Mouse (Mus musculus) MEL (cell line): Measurements from ENCODE around the gene Bub1b. TPM values are rescaled to one million over a fixed set of nuclear protein-coding genes. Genes with fewer than 3 reads are reported as not detected.

ENCODE experiments used
- DNase-seq: peaks from one replicate; pipeline ENCODE4 v3.0.0; 2011; ENCODE audit warnings: low read depth, low spot score
- H3K27ac ChIP-seq: 2 replicates; pipeline ENCODE4 v1.5.1; 2012; ENCODE audit warnings: low read depth, mild to moderate bottlenecking, control low read depth, low read length, moderate library complexity; ENCODE audit not compliant: control insufficient read depth
- H3K27me3 ChIP-seq, 2 experiments: fragments of 150-350 bp in 1 of 2; sonication (generic) in 1 of 2; 2 replicates each; pipeline ENCODE4 v1.6.1; 2012; ENCODE audit warnings: low read length in 2 of 2, mild to moderate bottlenecking in 2 of 2, improper control_type of control experiment in 1 of 2, moderate library complexity in 1 of 2; ENCODE audit not compliant: insufficient read depth in 2 of 2, control insufficient read depth in 1 of 2
- H3K36me3 ChIP-seq, 2 experiments: 2 replicates each; pipeline ENCODE4 v1.6.1; 2012 to 2014; ENCODE audit warnings: low read length in 2 of 2, improper control_type of control experiment in 1 of 2, inconsistent platforms in 1 of 2, mild to moderate bottlenecking in 1 of 2; ENCODE audit not compliant: insufficient read depth in 2 of 2, control insufficient read depth in 1 of 2
- H3K4me1 ChIP-seq, 2 experiments: fragments of 150-350 bp in 1 of 2; sonication (generic) in 1 of 2; 2 replicates each; pipeline ENCODE4 v1.6.1; 2012; ENCODE audit warnings: low read length in 2 of 2, improper control_type of control experiment in 1 of 2, mild to moderate bottlenecking in 1 of 2; ENCODE audit not compliant: insufficient read depth in 2 of 2, control insufficient read depth in 1 of 2
- H3K4me3 ChIP-seq, 2 experiments: fragments of 150-350 bp in 1 of 2; sonication (generic) in 1 of 2; 2 replicates each; pipeline ENCODE4 v1.5.1; 2012; ENCODE audit warnings: low read depth in 2 of 2, low read length in 2 of 2, mild to moderate bottlenecking in 2 of 2, moderate library complexity in 2 of 2, control low read depth in 1 of 2, improper control_type of control experiment in 1 of 2; ENCODE audit not compliant: control insufficient read depth in 1 of 2, insufficient read depth in 1 of 2
- H3K79me2 ChIP-seq: 2 replicates; pipeline ENCODE4 v1.6.1; 2012; ENCODE audit warnings: mild to moderate bottlenecking, low read length, moderate library complexity; ENCODE audit not compliant: control insufficient read depth, poor library complexity, insufficient read depth
- H3K9ac ChIP-seq: 2 replicates; pipeline ENCODE4 v1.6.1; 2012; ENCODE audit warnings: low read depth, mild to moderate bottlenecking, control low read depth, low read length, moderate library complexity; ENCODE audit not compliant: control insufficient read depth, poor library complexity, severe bottlenecking
- H3K9me3 ChIP-seq: fragments of 150-350 bp; sonication (generic); replicated peaks from 2 replicates; pipeline ENCODE4 v1.6.1; 2012; ENCODE audit warnings: mild to moderate bottlenecking, low read length, improper control_type of control experiment, moderate library complexity; ENCODE audit not compliant: insufficient read depth
- EP300 ChIP-seq, 2 experiments: IDR thresholded peaks; 2 replicates each; pipeline ENCODE4 v1.6.1; 2011; ENCODE audit warnings: improper control_type of control experiment in 2 of 2, low read length in 2 of 2, low read depth in 1 of 2, mild to moderate bottlenecking in 1 of 2
- ETS1 ChIP-seq: IDR thresholded peaks from 2 replicates; pipeline ENCODE4 v1.6.1; 2012; ENCODE audit warnings: low read depth, mild to moderate bottlenecking, inconsistent platforms, low read length, improper control_type of control experiment, moderate library complexity
- KAT2A ChIP-seq: conservative IDR thresholded peaks from 2 replicates; pipeline ENCODE4 v1.6.1; 2012; ENCODE audit warnings: low read depth, low read length, improper control_type of control experiment, inconsistent platforms
- MAFK ChIP-seq: IDR thresholded peaks from 2 replicates; pipeline ENCODE4 v1.6.1; 2011; ENCODE audit warnings: low read depth, mild to moderate bottlenecking, low read length, improper control_type of control experiment, borderline replicate concordance
- MAX ChIP-seq: IDR thresholded peaks from 2 replicates; pipeline ENCODE4 v1.6.1; 2011; ENCODE audit warnings: low read length, improper control_type of control experiment
- MYC ChIP-seq: IDR thresholded peaks from 2 replicates; pipeline ENCODE4 v1.6.1; 2011; ENCODE audit warnings: low read depth, mild to moderate bottlenecking, low read length, improper control_type of control experiment, moderate library complexity
- NELFE ChIP-seq: IDR thresholded peaks from 2 replicates; pipeline ENCODE4 v1.6.1; 2011; ENCODE audit warnings: low read depth, low read length, improper control_type of control experiment
- POLR2A ChIP-seq, 2 experiments: IDR thresholded peaks; 2 replicates each; pipeline ENCODE4 v1.6.1; 2011 to 2012; ENCODE audit warnings: low read length in 2 of 2, mild to moderate bottlenecking in 2 of 2, control low read depth in 1 of 2, improper control_type of control experiment in 1 of 2, low read depth in 1 of 2, moderate library complexity in 1 of 2; ENCODE audit not compliant: control insufficient read depth in 1 of 2, insufficient read depth in 1 of 2, poor library complexity in 1 of 2
- POLR2AphosphoS5 ChIP-seq: IDR thresholded peaks from 2 replicates; pipeline ENCODE4 v1.6.1; 2012; ENCODE audit warnings: low read depth, borderline replicate concordance, mild to moderate bottlenecking, inconsistent platforms, low read length, moderate library complexity, mixed read lengths
- RAD21 ChIP-seq: IDR thresholded peaks from 2 replicates; pipeline ENCODE4 v1.6.1; 2011; ENCODE audit warnings: mild to moderate bottlenecking, low read depth, low read length, improper control_type of control experiment
- RCOR1 ChIP-seq: IDR thresholded peaks from 2 replicates; pipeline ENCODE4 v1.6.1; 2012; ENCODE audit warnings: low read depth, mild to moderate bottlenecking, inconsistent platforms, low read length, improper control_type of control experiment
- SIN3A ChIP-seq: IDR thresholded peaks from 2 replicates; pipeline ENCODE4 v1.6.1; 2012; ENCODE audit warnings: low read length, improper control_type of control experiment, inconsistent platforms
- SMC3 ChIP-seq: IDR thresholded peaks from 2 replicates; pipeline ENCODE4 v1.6.1; 2011; ENCODE audit warnings: low read depth, low read length, improper control_type of control experiment
- TAL1 ChIP-seq: IDR thresholded peaks from 2 replicates; pipeline ENCODE4 v1.6.1; 2012; ENCODE audit warnings: mild to moderate bottlenecking, inconsistent platforms, low read length, moderate library complexity, mixed read lengths
- TBP ChIP-seq: IDR thresholded peaks from 2 replicates; pipeline ENCODE4 v1.8.0; 2011; ENCODE audit warnings: low read depth, low read length, improper control_type of control experiment
- TCF12 ChIP-seq: IDR thresholded peaks from 2 replicates; pipeline ENCODE4 v1.6.1; 2014; ENCODE audit warnings: low read depth, mild to moderate bottlenecking, inconsistent platforms, low read length, improper control_type of control experiment, moderate library complexity
- ZC3H11A ChIP-seq: IDR thresholded peaks from 2 replicates; pipeline ENCODE4 v1.6.1; 2012; ENCODE audit warnings: low read depth, mild to moderate bottlenecking, inconsistent platforms, low read length, improper control_type of control experiment
- ZMIZ1 ChIP-seq: IDR thresholded peaks from 2 replicates; pipeline ENCODE4 v1.6.1; 2012; ENCODE audit warnings: low read depth, mild to moderate bottlenecking, inconsistent platforms, low read length, improper control_type of control experiment, moderate library complexity
- ZNF384 ChIP-seq: IDR thresholded peaks from 2 replicates; pipeline ENCODE4 v1.6.1; 2012; ENCODE audit warnings: low read depth, mild to moderate bottlenecking, inconsistent platforms, low read length, improper control_type of control experiment
- polyA plus RNA-seq, 2 experiments: library from polyadenylated mRNA; stranded (reverse) in 1 of 2; unstranded in 1 of 2; fragments of >175 nt in 1 of 2; fragments of >200 nt in 1 of 2; gene quantifications; 2 replicates each; pipeline versions ENCODE4 v1.2.1 to v1.2.4; 2012; ENCODE audit warnings: low replicate concordance in 2 of 2, low read depth in 1 of 2; ENCODE audit not compliant: insufficient read length in 2 of 2, insufficient read depth in 1 of 2, missing spikeins in 1 of 2
- total RNA-seq: library from RNA; depleted of rRNA; stranded (reverse); fragments of 300-350 nt; gene quantifications from 2 replicates; pipeline ENCODE4 v1.2.3, GENCODE M21; 2012

The Bub1b gene
- total and polyA plus RNA-seq, 3 experiments, result 87.5 to 120 TPM; not detected in 1

DNA sequence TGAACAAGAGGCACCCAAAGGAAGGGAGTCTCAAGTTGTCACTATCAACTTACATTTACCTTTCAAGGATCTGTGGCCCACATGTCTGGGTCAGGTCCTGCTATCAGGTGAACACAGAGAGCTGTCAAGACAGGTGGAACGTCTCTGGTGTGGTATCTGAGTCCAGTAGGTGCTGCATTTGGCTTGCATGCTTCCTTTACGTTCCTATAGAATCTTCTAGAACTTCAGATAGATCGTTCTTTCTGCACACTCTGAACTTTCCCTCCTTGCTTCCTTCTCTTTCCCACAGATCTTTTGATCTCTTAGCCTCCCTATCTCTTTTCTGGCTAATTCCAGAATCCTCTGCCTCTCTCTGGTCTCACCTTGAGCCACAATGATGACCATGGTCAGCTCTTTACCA is 39.6 kb upstream of the Bub1b start:
- Histone ChIP-seq H3K27me3 (no peaks in the 10 kb centered on the region), H3K36me3 (peaks cover 0 to 14% of the 10 kb centered on the region in 2 experiments; a peak in 2 of 4 replicates), H3K9ac (0 out of 2 replicates have a peak overlapping the region, but pooled peaks have one; percentile 8), H3K79me2 (no peaks in the 10 kb centered on the region), H3K9me3 (no peaks in the 10 kb centered on the region), H3K4me1 (peaks cover 9 to 20% of the 10 kb centered on the region in 2 experiments; a peak in 3 of 4 replicates), H3K4me3 (no peak overlapping the region), H3K27ac (no peak overlapping the region)
- DNase-seq, result no peak
- TF ChIP-seq MAX, result no peak
- TF ChIP-seq KAT2A, result no peak
- no peak for TF ChIP-seq RCOR1
- TF ChIP-seq MAFK, result no peak
- no peak for TF ChIP-seq SMC3
- TF ChIP-seq SIN3A, result no peak
- no peak for TF ChIP-seq ETS1
- TF ChIP-seq TBP, result no peak
- no peak for TF ChIP-seq ZC3H11A
- no peak for TF ChIP-seq EP300 (IDR thresholded peaks at IDR 0.05; ENCODE audit: low read depth in 1 of 2, low read length in 2 of 2)
- TF ChIP-seq NELFE, result no peak
- TF ChIP-seq TAL1, result no peak
- no peak for TF ChIP-seq RAD21
- TF ChIP-seq MYC, result no peak
- no peak for TF ChIP-seq POLR2AphosphoS5
- TF ChIP-seq POLR2A (IDR thresholded peaks at IDR 0.05; ENCODE audit: control insufficient read depth in 1 of 2, insufficient read depth in 1 of 2, low read depth in 1 of 2, low read length in 2 of 2, poor library complexity in 1 of 2), result no peak
- no peak for TF ChIP-seq TCF12

DNA sequence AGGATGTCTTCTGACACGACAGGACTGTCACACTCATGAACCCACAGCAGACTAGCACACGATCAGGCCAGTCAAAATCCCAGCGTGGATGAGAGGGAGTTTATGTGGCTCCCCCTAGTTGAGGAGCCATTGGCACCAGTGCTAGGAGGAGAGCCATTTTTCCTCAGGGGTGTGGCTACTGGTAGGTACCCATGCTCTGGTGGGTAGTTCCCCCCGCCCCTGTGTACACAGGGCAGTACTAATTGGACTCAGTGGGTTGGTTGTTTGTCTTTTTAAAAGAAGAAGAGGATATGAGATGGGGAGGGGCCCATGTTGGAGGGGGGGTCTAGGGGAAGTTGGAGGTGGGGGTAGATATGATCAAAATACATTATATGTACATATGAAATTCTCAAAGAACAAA is 36.0 kb upstream of the Bub1b start:
- H3K4me1 ChIP-seq, result peaks cover 5 to 13% of the 10 kb centered on the region in 2 experiments; a peak in 3 of 4 replicates
- no peaks in the 10 kb centered on the region for H3K9me3 ChIP-seq
- H3K27ac ChIP-seq, result no peak overlapping the region
- TF ChIP-seq TCF12, result no peak
- no peak for TF ChIP-seq ZMIZ1
- TF ChIP-seq ZNF384, result no peak
- H3K27me3 ChIP-seq, result no peaks in the 10 kb centered on the region
- H3K79me2 ChIP-seq, result no peaks in the 10 kb centered on the region
- H3K9ac ChIP-seq, result no peak overlapping the region
- peaks cover 0 to 9% of the 10 kb centered on the region in 2 experiments; a peak in 2 of 4 replicates for H3K36me3 ChIP-seq
- no peak overlapping the region for H3K4me3 ChIP-seq
- no peak for DNase-seq
